ENCODE assay signal across 23 mouse cellular contexts in genomic region chr1:185089196-185089595, GRCm38 (mm10).
A peak's percentile ranks its signal among the peaks of the same experiment; 100 is the strongest.
DNase-seq lines count a peak whose midpoint lies in the region; ATAC-seq and TF ChIP-seq lines count a peak whose summit lies in the region.
"Had no signal": no experiment of that assay in that cellular context is flagged by ENCODE, and none has a peak within 500 bp of the region (broad histone marks: within the 10 kb centered on the region; RNA-seq: fewer than 3 reads in every experiment).

No protein-coding gene starts in this region.

- intact Hi-C loops in heart, postnatal 10 days (cut with DNase I): no loop called here

- no peaks in the 10 kb centered on the region for H3K4me1 ChIP-seq in lung, postnatal 0 days (ENCODE audit: insufficient read depth, low read depth, low read length)
- peaks cover 2% of the 10 kb centered on the region; the same call in 1 of the 2 replicates for H3K4me1 ChIP-seq in lung, adult 2 months (ENCODE audit: control insufficient read depth, insufficient read depth, low read length)
- no peaks in the 10 kb centered on the region for H3K4me1 ChIP-seq in liver, postnatal 0 days (ENCODE audit: insufficient read depth)
- H3K4me1 ChIP-seq: hindbrain, embryonic 13.5 days had no signal

- H3K27ac ChIP-seq in lung, postnatal 0 days (ENCODE audit: low read length): no peak overlapping the region
- H3K27ac ChIP-seq in liver, postnatal 0 days (ENCODE audit: low read depth): no peak overlapping the region
- H3K27ac ChIP-seq: gastrocnemius, adult 2 months; hindbrain, embryonic 10.5 days; hindbrain, embryonic 13.5 days; intestine, embryonic 15.5 days had no signal

- ATAC-seq in lung, postnatal 0 days: 0 out of 2 replicates have a peak, but pooled peaks have one; percentile 24
- ATAC-seq in liver, postnatal 0 days: no peak
- ATAC-seq: forebrain, embryonic 14.5 days; forebrain, postnatal 0 days; hindbrain, embryonic 16.5 days; intestine, embryonic 15.5 days; Patski had no signal

- no peak for TF ChIP-seq CTCF in lung, postnatal 0 days (IDR thresholded peaks at IDR 0.05)
- TF ChIP-seq CTCF in lung, adult 2 months (IDR thresholded peaks at IDR 0.05; ENCODE audit: insufficient read depth, low read length): no peak
- TF ChIP-seq CTCF in liver, postnatal 0 days (IDR thresholded peaks at IDR 0.05; ENCODE audit: low read depth): no peak

- H3K4me2 ChIP-seq in lung, postnatal 0 days (replicated peaks; ENCODE audit: low read depth, low read length): no peak overlapping the region
- H3K4me2 ChIP-seq in liver, postnatal 0 days (ENCODE audit: low read depth, low read length): no peak overlapping the region
- H3K4me2 ChIP-seq: hindbrain, embryonic 13.5 days; intestine, embryonic 15.5 days had no signal

- WGBS in lung, postnatal 0 days: 79% methylated on average over 2 of the region's 2 CpGs
- 93% methylated on average over 2 of the region's 2 CpGs for WGBS in lung, adult 2 months
- 90% methylated on average over 2 of the region's 2 CpGs for WGBS in liver, postnatal 0 days (ENCODE audit: insufficient replicate concordance)

- DNase-seq in heart, adult 11 months: peak; percentile 12
- no peak for DNase-seq in heart, postnatal 10 days
- DNase-seq in lung, postnatal 0 days (ENCODE audit: low spot score): peak; percentile 48
- no peak for DNase-seq in lung, adult 2 months
- DNase-seq in gonadal fat pad, adult 2 months (ENCODE audit: low read depth): peak; percentile 81
- no peak for DNase-seq in liver, postnatal 0 days
- DNase-seq: adrenal gland, adult 2 months; adrenal gland, postnatal 14 days; cerebellum, adult 11-12 months; cerebellum, adult 8-10 months; cerebellum, postnatal 10 days; forebrain, postnatal 0 days; gastrocnemius, adult 2 months; gastrocnemius, postnatal 14 days; heart, postnatal 36 days; kidney, adult 11 months had no signal

- TF ChIP-seq POLR2A in lung, adult 2 months (IDR thresholded peaks at IDR 0.05; ENCODE audit: borderline replicate concordance, extremely low read depth, low read depth, low read length): no peak

- no peaks in the 10 kb centered on the region for H3K9me3 ChIP-seq in lung, postnatal 0 days (ENCODE audit: low read length)
- H3K9me3 ChIP-seq in liver, postnatal 0 days (ENCODE audit: low read length): no peaks in the 10 kb centered on the region
- H3K9me3 ChIP-seq: G1E; hindbrain, embryonic 10.5 days; hindbrain, embryonic 13.5 days; intestine, embryonic 15.5 days had no signal

- H3K4me3 ChIP-seq in lung, postnatal 0 days (ENCODE audit: low read depth, low read length): no peak overlapping the region
- no peak overlapping the region for H3K4me3 ChIP-seq in lung, adult 2 months (replicated peaks; ENCODE audit: extremely low read depth, low read depth, low read length)
- H3K4me3 ChIP-seq in liver, postnatal 0 days (ENCODE audit: low read depth, low read length): no peak overlapping the region
- H3K4me3 ChIP-seq: gastrocnemius, adult 2 months; hindbrain, embryonic 10.5 days; hindbrain, embryonic 13.5 days; intestine, embryonic 15.5 days had no signal

- H3K27me3 ChIP-seq in lung, postnatal 0 days (replicated peaks; ENCODE audit: insufficient read depth, low read length): no peaks in the 10 kb centered on the region
- H3K27me3 ChIP-seq in liver, postnatal 0 days (ENCODE audit: insufficient read depth, low read length): no peaks in the 10 kb centered on the region
- H3K27me3 ChIP-seq: hindbrain, embryonic 13.5 days; intestine, embryonic 15.5 days; Patski had no signal

- no peak overlapping the region for H3K9ac ChIP-seq in lung, postnatal 0 days (replicated peaks; ENCODE audit: low read depth)
- no peak overlapping the region for H3K9ac ChIP-seq in liver, postnatal 0 days (replicated peaks)
- H3K9ac ChIP-seq: forebrain, postnatal 0 days; hindbrain, embryonic 13.5 days; intestine, embryonic 15.5 days had no signal

- no peak for TF ChIP-seq EP300 in lung, postnatal 0 days (IDR thresholded peaks at IDR 0.05)
- TF ChIP-seq EP300 in liver, postnatal 0 days (IDR thresholded peaks at IDR 0.05; ENCODE audit: low read depth): no peak

- H3K36me3 ChIP-seq in lung, postnatal 0 days (ENCODE audit: insufficient read depth, low read length): no peaks in the 10 kb centered on the region
- H3K36me3 ChIP-seq in liver, postnatal 0 days (replicated peaks; ENCODE audit: insufficient read depth, low read length): no peaks in the 10 kb centered on the region
- H3K36me3 ChIP-seq: G1E; hindbrain, embryonic 10.5 days; hindbrain, embryonic 13.5 days; intestine, embryonic 15.5 days had no signal

Comparison
In these comparisons a context has a peak if more than half of its experiments do, and no peak if none do; other contexts are left out.
1. DNase-seq: peak in heart, adult 11 months (single experiment), lung, postnatal 0 days (single experiment) and gonadal fat pad, adult 2 months (single experiment); none in heart, postnatal 10 days (0 of 2), lung, adult 2 months (single experiment) and liver, postnatal 0 days (single experiment).